In the genomic region with DNA sequence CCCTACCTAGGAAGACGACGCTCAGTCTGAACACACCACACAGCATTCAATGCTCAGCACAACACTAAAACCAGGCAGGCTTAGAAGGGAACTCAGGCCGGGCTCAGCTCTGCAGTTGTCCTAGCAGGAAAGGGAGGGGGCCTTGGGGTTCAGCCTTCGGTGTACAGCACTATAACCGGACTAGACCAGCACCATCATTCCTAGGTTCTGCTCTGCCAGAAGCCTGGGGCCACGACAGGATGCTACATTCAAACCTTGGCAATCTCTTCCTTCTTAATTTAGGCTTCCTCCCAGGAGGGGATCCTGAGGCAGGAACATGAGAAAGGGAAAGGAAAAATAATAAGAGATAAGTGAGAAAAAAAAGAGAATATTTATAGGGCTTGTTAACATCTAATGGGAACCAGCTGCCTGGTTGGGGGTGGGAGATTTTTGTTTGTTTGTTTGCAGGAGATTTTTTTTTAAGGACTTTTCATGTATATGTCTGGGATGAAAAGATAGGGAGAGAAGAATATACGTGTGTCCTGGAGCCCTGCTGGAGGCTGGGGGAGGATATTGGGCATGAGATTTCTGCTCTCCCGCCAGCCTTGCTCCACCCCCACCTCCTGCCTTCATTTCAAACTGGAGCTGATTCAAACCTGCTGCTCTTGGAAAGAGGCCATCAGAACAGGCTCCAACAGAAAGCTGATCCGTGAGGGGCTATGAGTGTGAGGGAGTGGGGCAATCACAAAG, we compare ENCODE assay signal across 9 mouse cellular contexts.
DNase-seq lines count a peak whose midpoint lies in the region; ATAC-seq and TF ChIP-seq lines count a peak whose summit lies in the region.
"Had no signal": no experiment of that assay in that cellular context is flagged by ENCODE, and none has a peak within 500 bp of the region (broad histone marks: within the 10 kb centered on the region; RNA-seq: fewer than 3 reads in every experiment).

No protein-coding gene starts in this region.

- 32% methylated on average over 9 of the region's 9 CpGs for WGBS in embryonic facial prominence, embryonic 10.5 days
- 29% methylated on average over 9 of the region's 9 CpGs for WGBS in intestine, embryonic 15.5 days
- 25% methylated on average over 9 of the region's 9 CpGs for WGBS in midbrain, postnatal 0 days

- no peak overlapping the region for H3K4me3 ChIP-seq in embryonic facial prominence, embryonic 10.5 days
- no peak overlapping the region for H3K4me3 ChIP-seq in intestine, embryonic 15.5 days (replicated peaks)
- H3K4me3 ChIP-seq in midbrain, postnatal 0 days (ENCODE audit: low read depth, low read length), result no peak overlapping the region
- H3K4me3 ChIP-seq: megakaryocyte, embryonic 14.5 days had no signal

- TF ChIP-seq CTCF in midbrain, postnatal 0 days (IDR thresholded peaks at IDR 0.05), result no peak

- H3K9me3 ChIP-seq in embryonic facial prominence, embryonic 10.5 days, result no peaks in the 10 kb centered on the region
- no peaks in the 10 kb centered on the region for H3K9me3 ChIP-seq in intestine, embryonic 15.5 days
- no peaks in the 10 kb centered on the region for H3K9me3 ChIP-seq in midbrain, postnatal 0 days (ENCODE audit: low read length)
- H3K9me3 ChIP-seq: megakaryocyte, embryonic 14.5 days had no signal

- ATAC-seq in intestine, embryonic 15.5 days, result peak; percentile 83
- ATAC-seq in midbrain, postnatal 0 days (ENCODE audit: low FRiP score), result peak; percentile 81

- peak overlapping the region; percentile 88 for H3K27ac ChIP-seq in embryonic facial prominence, embryonic 10.5 days (replicated peaks)
- peak overlapping the region; percentile 80 for H3K27ac ChIP-seq in intestine, embryonic 15.5 days
- no peak overlapping the region for H3K27ac ChIP-seq in midbrain, postnatal 0 days (ENCODE audit: low read depth, low read length)

- peak; percentile 95 for DNase-seq in cerebellum, adult 11-12 months
- peak; percentile 78 for DNase-seq in embryonic facial prominence, embryonic 10.5 days (ENCODE audit: low spot score)
- DNase-seq in heart, adult 11 months, result peak; percentile 97
- DNase-seq in left cerebral cortex, postnatal 14 days (ENCODE audit: low spot score in 2 of 2), result peak; percentile 57 to 61
- peak; percentile 82 for DNase-seq in midbrain, postnatal 0 days (ENCODE audit: low spot score)
- no peak for DNase-seq in thymus, adult 18-20 months
- no peak for DNase-seq in spleen, adult 18-20 months

- no peaks in the 10 kb centered on the region for H3K27me3 ChIP-seq in embryonic facial prominence, embryonic 10.5 days (replicated peaks; ENCODE audit: low read depth, poor library complexity, severe bottlenecking)
- H3K27me3 ChIP-seq in intestine, embryonic 15.5 days (replicated peaks), result no peaks in the 10 kb centered on the region
- no peaks in the 10 kb centered on the region for H3K27me3 ChIP-seq in midbrain, postnatal 0 days (ENCODE audit: insufficient read depth, low read length)

- no peaks in the 10 kb centered on the region for H3K36me3 ChIP-seq in embryonic facial prominence, embryonic 10.5 days (replicated peaks)
- no peaks in the 10 kb centered on the region for H3K36me3 ChIP-seq in intestine, embryonic 15.5 days
- no peaks in the 10 kb centered on the region for H3K36me3 ChIP-seq in midbrain, postnatal 0 days (ENCODE audit: insufficient read depth, low read length)

- H3K4me2 ChIP-seq in intestine, embryonic 15.5 days (replicated peaks), result 0 out of 2 replicates have a peak overlapping the region, but pooled peaks have one; percentile 5
- no peak overlapping the region for H3K4me2 ChIP-seq in midbrain, postnatal 0 days (ENCODE audit: low read depth, low read length, poor library complexity, severe bottlenecking)

- peaks cover 48% of the 10 kb centered on the region for H3K4me1 ChIP-seq in embryonic facial prominence, embryonic 10.5 days
- H3K4me1 ChIP-seq in intestine, embryonic 15.5 days (replicated peaks), result peaks cover 30% of the 10 kb centered on the region
- H3K4me1 ChIP-seq in midbrain, postnatal 0 days (ENCODE audit: insufficient read depth, low read length), result peaks cover 3% of the 10 kb centered on the region; the same call in 1 of the 2 replicates

- H3K9ac ChIP-seq in intestine, embryonic 15.5 days, result no peak overlapping the region
- H3K9ac ChIP-seq in midbrain, postnatal 0 days (replicated peaks; ENCODE audit: low read length, poor library complexity, severe bottlenecking), result no peak overlapping the region

- intact Hi-C loops in left cerebral cortex, postnatal 14 days (cut with DNase I), result no loop called here

Comparison
In these comparisons a context has a peak if more than half of its experiments do, and no peak if none do; other contexts are left out.
1. DNase-seq: peak in cerebellum, adult 11-12 months (single experiment), embryonic facial prominence, embryonic 10.5 days (single experiment), heart, adult 11 months (single experiment), left cerebral cortex, postnatal 14 days (2 of 2) and midbrain, postnatal 0 days (single experiment); none in thymus, adult 18-20 months (0 of 2) and spleen, adult 18-20 months (0 of 2).